Mouse (Mus musculus) lung, embryonic 15.5 days (tissue): ENCODE results near the gene Ticrr. TPM values are rescaled to one million over a fixed set of nuclear protein-coding genes. Genes with fewer than 3 reads are reported as not detected.

Experiments used
- ATAC-seq: fragments of 200-750 bp; cut with Nextera tagmentation; 2 replicates; pipeline ENCODE4 v1.8.0; 2017; ENCODE audit warnings: moderate number of reproducible peaks, borderline replicate concordance; ENCODE audit not compliant: low FRiP score, low TSS enrichment; ENCODE audit errors: extremely low read depth
- H3K27ac ChIP-seq: fragments of 300-500 bp; sonication (generic); 2 replicates; pipeline ENCODE4 v1.5.1; 2015; ENCODE audit warnings: moderate library complexity, mild to moderate bottlenecking, inconsistent platforms
- H3K27me3 ChIP-seq: fragments of 300-500 bp; sonication (generic); 2 replicates; pipeline ENCODE4 v1.6.1; 2015; ENCODE audit warnings: inconsistent platforms
- H3K36me3 ChIP-seq: fragments of 300-500 bp; sonication (generic); 2 replicates; pipeline ENCODE4 v1.6.1; 2015; ENCODE audit warnings: inconsistent platforms
- H3K4me1 ChIP-seq: fragments of 300-500 bp; sonication (generic); 2 replicates; pipeline ENCODE4 v1.6.1; 2015; ENCODE audit warnings: inconsistent platforms
- H3K4me2 ChIP-seq: fragments of 300-500 bp; sonication (generic); 2 replicates; pipeline ENCODE4 v1.6.1; 2015; ENCODE audit warnings: inconsistent platforms, mild to moderate bottlenecking, moderate library complexity
- H3K4me3 ChIP-seq: fragments of 300-500 bp; sonication (generic); 2 replicates; pipeline ENCODE4 v1.5.1; 2015; ENCODE audit warnings: mild to moderate bottlenecking, inconsistent platforms
- H3K9ac ChIP-seq: fragments of 300-500 bp; sonication (generic); 2 replicates; pipeline ENCODE4 v1.6.1; 2015; ENCODE audit warnings: inconsistent platforms
- H3K9me3 ChIP-seq: fragments of 300-500 bp; sonication (generic); 2 replicates; pipeline ENCODE4 v1.6.1; 2016; ENCODE audit warnings: inconsistent platforms
- WGBS: fragments of 180-500 bp; shearing (Covaris S2); methylation state at CpG from one replicate; pipeline ENCODE4 v1.1.7; 2015; 5-methylcytosine and 5-hydroxymethylcytosine counted together
- polyA plus RNA-seq: library from polyadenylated mRNA; unstranded; fragments of >200 nt; fragmentation: Nextera tagmentation; extraction: Ambion mirVana; gene quantifications from 2 replicates; pipeline ENCODE4 v1.2.1, GENCODE M21; 2015

Ticrr gene
- 11.5 and 12.6 TPM in 2 replicates for polyA plus RNA-seq

- 0 out of 2 replicates have a peak within 1 kb of the TSS, but pooled peaks have one; percentile 66 for H3K27ac ChIP-seq
- under 1% methylated on average over 39 of the region's 39 CpGs for WGBS
Observed at GRCm38 (mm10) chr7:79659578-79660290, at the start of gene Ticrr. TSS of gene Ticrr (plus strand) at chr7:79660196.

DNA sequence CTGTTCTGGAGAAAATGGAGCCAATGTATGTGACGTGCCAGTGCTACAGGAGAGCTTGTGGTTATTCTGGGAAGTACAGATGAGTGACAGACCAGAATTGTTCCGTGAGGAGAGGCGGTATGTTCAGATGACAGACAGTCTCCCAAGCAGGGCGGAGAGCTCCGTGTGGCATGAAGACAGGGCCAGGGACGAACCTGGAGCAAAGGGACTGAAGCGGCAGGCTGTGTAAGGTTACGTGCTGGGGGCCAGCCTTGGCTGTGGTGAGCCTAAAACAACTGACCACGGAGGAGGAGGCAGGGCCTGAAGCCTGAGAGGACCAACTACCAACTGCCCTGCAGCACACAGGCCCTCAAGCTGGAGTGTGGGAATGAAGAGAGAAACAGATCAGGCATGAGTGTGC, 48.1 kb upstream of the Ticrr start:
- WGBS, result 67% methylated on average over 9 of the region's 9 CpGs
- no peaks in the 10 kb centered on the region for H3K9me3 ChIP-seq
- no peak overlapping the region for H3K9ac ChIP-seq
- no peaks in the 10 kb centered on the region for H3K36me3 ChIP-seq
- no peak overlapping the region for H3K27ac ChIP-seq
- H3K27me3 ChIP-seq, result peaks cover 70% of the 10 kb centered on the region
- peaks cover 8% of the 10 kb centered on the region for H3K4me1 ChIP-seq
- no peak overlapping the region for H3K4me3 ChIP-seq
- no peak for ATAC-seq
- H3K4me2 ChIP-seq, result no peak overlapping the region

More at GRCm38 (mm10) chr7:79659578-79660290, at the start of gene Ticrr:
- H3K4me2 ChIP-seq, result peak within 1 kb of the TSS; percentile 91
- no peaks in the 10 kb centered on the region for H3K9me3 ChIP-seq
- H3K9ac ChIP-seq, result peak within 1 kb of the TSS; percentile 98
- H3K27me3 ChIP-seq, result no peaks in the 10 kb centered on the region
- ATAC-seq, result peak; percentile 99
- peak within 1 kb of the TSS; percentile 96 for H3K4me3 ChIP-seq
- peaks cover 32% of the 10 kb centered on the region for H3K4me1 ChIP-seq
- no peaks in the 10 kb centered on the region for H3K36me3 ChIP-seq

DNA sequence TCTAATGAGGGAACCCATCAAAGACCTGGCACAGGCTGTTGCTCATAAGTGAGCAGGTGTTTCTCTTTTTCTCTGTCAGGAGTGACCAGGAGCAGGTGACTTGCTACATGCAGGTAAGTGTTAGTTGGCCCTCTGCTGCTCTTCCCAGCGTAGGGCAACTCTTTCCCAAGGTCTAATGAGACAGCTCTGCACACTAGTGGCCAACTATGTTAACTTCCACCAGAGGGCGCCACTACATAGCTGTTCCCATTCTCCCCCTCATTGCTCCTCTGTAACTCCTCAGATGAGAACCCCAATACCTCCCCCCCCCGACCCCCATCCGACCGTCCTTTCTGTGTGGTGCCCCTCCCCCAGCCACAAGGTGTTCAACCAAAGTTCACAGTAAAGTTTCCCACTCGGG, 47.2 kb upstream of the Ticrr start:
- Histone ChIP-seq H3K4me3 (no peak overlapping the region), H3K27ac (no peak overlapping the region), H3K4me1 (peaks cover under 1% of the 10 kb centered on the region; the same call in 1 of the 2 replicates), H3K27me3 (peaks cover 70% of the 10 kb centered on the region), H3K9ac (no peak overlapping the region), H3K36me3 (no peaks in the 10 kb centered on the region), H3K9me3 (no peaks in the 10 kb centered on the region), H3K4me2 (no peak overlapping the region)
- WGBS, result 12% methylated on average over 6 of the region's 6 CpGs
- peak; percentile 56; the same call in 1 of the 2 replicates for ATAC-seq

DNA sequence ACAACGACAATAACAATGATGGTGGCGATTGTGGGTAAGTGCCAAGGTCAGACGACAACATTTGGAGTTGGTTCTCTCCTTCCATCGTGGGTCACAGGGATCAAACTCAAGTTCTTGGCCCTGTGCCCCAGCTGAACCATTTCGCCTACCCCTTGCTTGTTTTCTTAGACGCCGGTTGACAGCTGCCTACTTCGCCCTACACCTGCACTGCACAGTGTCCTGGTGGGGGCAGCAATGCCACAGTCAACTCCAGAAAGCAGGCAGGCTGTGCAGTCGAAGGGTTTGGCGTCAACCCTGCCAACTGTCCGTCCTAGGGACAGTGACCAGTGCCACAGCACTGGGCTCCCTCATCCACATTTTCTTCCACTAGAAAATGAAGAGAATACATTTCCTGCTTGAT, 46.7 kb upstream of the Ticrr start:
- no peaks in the 10 kb centered on the region for H3K4me1 ChIP-seq
- 48% methylated on average over 11 of the region's 11 CpGs for WGBS
- ATAC-seq, result 0 out of 2 replicates have a peak, but pooled peaks have one; percentile 23
- no peaks in the 10 kb centered on the region for H3K9me3 ChIP-seq
- no peak overlapping the region for H3K4me2 ChIP-seq
- no peak overlapping the region for H3K4me3 ChIP-seq
- no peak overlapping the region for H3K27ac ChIP-seq
- H3K9ac ChIP-seq, result no peak overlapping the region
- H3K27me3 ChIP-seq, result peaks cover 70% of the 10 kb centered on the region
- no peaks in the 10 kb centered on the region for H3K36me3 ChIP-seq

GRCm38 (mm10) chr7:79615008-79615407, 45.0 kb upstream of the Ticrr start:
- Histone ChIP-seq H3K4me2 (no peak overlapping the region), H3K27me3 (peaks cover 73% of the 10 kb centered on the region), H3K4me1 (no peaks in the 10 kb centered on the region), H3K4me3 (no peak overlapping the region), H3K27ac (no peak overlapping the region), H3K36me3 (no peaks in the 10 kb centered on the region), H3K9ac (no peak overlapping the region), H3K9me3 (no peaks in the 10 kb centered on the region)
- no peak for ATAC-seq
- WGBS, result 69% methylated on average over 4 of the region's 4 CpGs

DNA sequence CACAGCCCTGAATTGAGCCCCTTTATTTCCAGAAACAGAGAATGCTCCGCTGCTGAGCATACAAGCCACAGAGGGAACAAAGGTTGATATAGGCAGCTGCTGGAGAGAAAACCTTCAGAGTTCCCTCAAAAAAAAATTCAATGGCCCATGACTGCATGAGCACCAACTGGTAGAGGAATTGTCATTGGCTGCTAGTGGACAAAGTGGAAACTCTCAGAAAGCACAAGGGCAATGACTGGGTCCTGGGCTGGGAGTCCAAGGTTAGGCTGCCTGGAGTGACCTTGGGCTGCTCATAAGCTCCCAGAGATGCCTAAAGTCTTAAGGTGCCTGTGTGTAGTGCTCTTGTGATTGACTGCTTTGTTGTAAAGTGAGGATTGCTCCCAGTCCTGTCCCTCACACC, 44.1 kb upstream of the Ticrr start:
- WGBS, result 69% methylated on average over 1 of the region's 1 CpGs

GRCm38 (mm10) chr7:79617418-79617817, 42.6 kb upstream of the Ticrr start, which contains the start of gene Rhcg:
TSS of gene Rhcg (minus strand) at chr7:79617657.
- no peaks in the 10 kb centered on the region for H3K4me1 ChIP-seq
- ATAC-seq, result no peak
- H3K27me3 ChIP-seq, result peaks cover 59% of the 10 kb centered on the region
- peak within 1 kb of the TSS; percentile 17 for H3K4me3 ChIP-seq
- peak within 1 kb of the TSS; percentile 44; the same call in 1 of the 2 replicates for H3K4me2 ChIP-seq
- no peaks in the 10 kb centered on the region for H3K36me3 ChIP-seq
- WGBS, result 6% methylated on average over 33 of the region's 33 CpGs
- H3K9me3 ChIP-seq, result no peaks in the 10 kb centered on the region
- H3K27ac ChIP-seq, result no peak within 1 kb of the TSS
- H3K9ac ChIP-seq, result no peak within 1 kb of the TSS

More for the DNA sequence above, 44.1 kb upstream of the Ticrr start:
- Histone ChIP-seq H3K27me3 (peaks cover 67% of the 10 kb centered on the region), H3K27ac (no peak overlapping the region), H3K4me1 (no peaks in the 10 kb centered on the region), H3K4me3 (no peak overlapping the region), H3K4me2 (no peak overlapping the region), H3K9me3 (no peaks in the 10 kb centered on the region), H3K36me3 (no peaks in the 10 kb centered on the region), H3K9ac (no peak overlapping the region)
- ATAC-seq, result no peak

GRCm38 (mm10) chr7:79619493-79619892, 40.5 kb upstream of the Ticrr start:
- no peak overlapping the region for H3K4me2 ChIP-seq
- H3K27ac ChIP-seq, result no peak overlapping the region
- H3K9ac ChIP-seq, result no peak overlapping the region
- no peaks in the 10 kb centered on the region for H3K36me3 ChIP-seq
- no peak overlapping the region for H3K4me3 ChIP-seq
- 51% methylated on average over 4 of the region's 4 CpGs for WGBS
- peaks cover 44% of the 10 kb centered on the region for H3K27me3 ChIP-seq
- no peak for ATAC-seq
- H3K9me3 ChIP-seq, result no peaks in the 10 kb centered on the region
- H3K4me1 ChIP-seq, result no peaks in the 10 kb centered on the region

GRCm38 (mm10) chr7:79623086-79623485, 36.9 kb upstream of the Ticrr start:
- H3K4me1 ChIP-seq, result no peaks in the 10 kb centered on the region
- H3K27ac ChIP-seq, result no peak overlapping the region
- no peak for ATAC-seq
- H3K4me2 ChIP-seq, result no peak overlapping the region
- WGBS, result 32% methylated on average over 8 of the region's 8 CpGs
- H3K9me3 ChIP-seq, result no peaks in the 10 kb centered on the region
- H3K36me3 ChIP-seq, result no peaks in the 10 kb centered on the region
- no peak overlapping the region for H3K4me3 ChIP-seq
- peaks cover 8% of the 10 kb centered on the region for H3K27me3 ChIP-seq
- H3K9ac ChIP-seq, result no peak overlapping the region

GRCm38 (mm10) chr7:79626170-79626569, 33.8 kb upstream of the Ticrr start:
- no peak for ATAC-seq

DNA sequence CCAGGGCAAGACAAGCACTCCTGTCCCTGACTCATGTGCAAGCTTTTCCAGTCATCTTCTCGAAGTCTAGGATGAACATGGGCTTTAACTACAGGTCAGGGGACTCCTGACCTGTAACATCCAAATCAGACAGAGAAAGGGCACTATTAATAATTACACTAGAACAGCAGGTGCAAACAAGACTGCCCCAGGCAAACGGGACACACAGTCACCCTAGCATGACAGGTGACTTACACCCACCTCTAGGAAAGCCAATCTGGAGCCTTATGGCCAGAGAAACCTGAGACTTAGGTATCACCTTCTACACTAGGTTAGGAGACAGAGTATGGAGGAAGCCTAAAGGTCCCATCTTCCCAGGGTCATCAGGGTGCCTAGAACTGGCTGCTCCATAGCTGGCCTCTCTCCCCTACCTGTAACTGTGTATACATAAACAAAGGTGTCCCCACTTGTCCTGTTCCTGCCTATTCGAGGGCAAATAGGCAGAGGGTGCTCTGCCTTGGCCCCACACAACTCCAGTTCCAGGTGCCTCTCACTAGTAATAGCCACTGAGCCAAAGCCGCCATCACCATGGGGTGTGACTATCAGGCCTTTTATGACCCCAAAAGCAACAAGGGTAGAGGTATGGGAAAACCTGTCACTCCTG, 31.6 kb upstream of the Ticrr start:
- H3K27ac ChIP-seq, result no peak overlapping the region
- H3K9ac ChIP-seq, result no peak overlapping the region
- no peaks in the 10 kb centered on the region for H3K4me1 ChIP-seq
- H3K4me3 ChIP-seq, result no peak overlapping the region
- H3K36me3 ChIP-seq, result no peaks in the 10 kb centered on the region
- H3K9me3 ChIP-seq, result no peaks in the 10 kb centered on the region
- H3K27me3 ChIP-seq, result peaks cover 7% of the 10 kb centered on the region; the same call in 1 of the 2 replicates
- WGBS, result 58% methylated on average over 4 of the region's 4 CpGs
- no peak for ATAC-seq
- no peak overlapping the region for H3K4me2 ChIP-seq

More at GRCm38 (mm10) chr7:79626170-79626569, 33.8 kb upstream of the Ticrr start:
- H3K36me3 ChIP-seq, result no peaks in the 10 kb centered on the region
- H3K4me2 ChIP-seq, result no peak overlapping the region
- H3K9ac ChIP-seq, result no peak overlapping the region
- 74% methylated on average over 5 of the region's 5 CpGs for WGBS
- H3K4me1 ChIP-seq, result no peaks in the 10 kb centered on the region
- H3K27me3 ChIP-seq, result no peaks in the 10 kb centered on the region
- H3K27ac ChIP-seq, result no peak overlapping the region
- H3K4me3 ChIP-seq, result no peak overlapping the region
- no peaks in the 10 kb centered on the region for H3K9me3 ChIP-seq

- H3K9me3 ChIP-seq, result no peaks in the 10 kb centered on the region
- H3K4me3 ChIP-seq, result no peak overlapping the region
- no peaks in the 10 kb centered on the region for H3K36me3 ChIP-seq
- no peak overlapping the region for H3K4me2 ChIP-seq
- peaks cover 7% of the 10 kb centered on the region; the same call in 1 of the 2 replicates for H3K27me3 ChIP-seq
- no peak for ATAC-seq
- no peaks in the 10 kb centered on the region for H3K4me1 ChIP-seq
- WGBS, result 20% methylated on average over 13 of the region's 13 CpGs
- H3K9ac ChIP-seq, result no peak overlapping the region
- no peak overlapping the region for H3K27ac ChIP-seq
Observed at GRCm38 (mm10) chr7:79631773-79632348, 28.1 kb upstream of the Ticrr start.
